Mouse (Mus musculus): ENCODE results near the gene Prox1. TPM values are rescaled to one million over a fixed set of nuclear protein-coding genes. Genes with fewer than 3 reads are reported as not detected.

The Prox1 gene
- polyA plus RNA-seq (2016; fragmentation: Nextera tagmentation; extraction: Ambion mirVana) = 13.3 and 17.3 TPM in 2 replicates

- peaks cover 44% of the 10 kb centered on the region for H3K4me1 ChIP-seq
- H3K9me3 ChIP-seq = no peaks in the 10 kb centered on the region
- peak; percentile 95 for DNase-seq (ENCODE audit: low spot score)
- H3K27me3 ChIP-seq (ENCODE audit: insufficient read depth, poor library complexity, severe bottlenecking) = peaks cover 20% of the 10 kb centered on the region
- peak within 1 kb of the TSS; percentile 91 for H3K4me3 ChIP-seq
- peak within 1 kb of the TSS; percentile 96 for H3K27ac ChIP-seq
- no peaks in the 10 kb centered on the region for H3K36me3 ChIP-seq
- WGBS = under 1% methylated on average over 54 of the region's 62 CpGs
These were observed at the start of gene Prox1 for GRCm38 (mm10) chr1:190169911-190170818. Gene Prox1 (minus strand): TSS chr1:190170714.

GRCm38 (mm10) chr1:190216621-190217020, 46.1 kb upstream of the Prox1 start:
- no peak overlapping the region for H3K4me3 ChIP-seq
- H3K9me3 ChIP-seq = peaks cover 4% of the 10 kb centered on the region; the same call in 1 of the 2 replicates
- H3K4me1 ChIP-seq = peaks cover 5% of the 10 kb centered on the region
- DNase-seq (ENCODE audit: low spot score) = no peak
- 88% methylated on average over 15 of the region's 15 CpGs for WGBS
- no peak overlapping the region for H3K27ac ChIP-seq
- no peaks in the 10 kb centered on the region for H3K36me3 ChIP-seq
- no peaks in the 10 kb centered on the region for H3K27me3 ChIP-seq (ENCODE audit: insufficient read depth, poor library complexity, severe bottlenecking)

- H3K27ac ChIP-seq = no peak overlapping the region
- WGBS = 69% methylated on average over 7 of the region's 7 CpGs
- no peak overlapping the region for H3K4me3 ChIP-seq
- DNase-seq (ENCODE audit: low spot score) = no peak
- no peaks in the 10 kb centered on the region for H3K4me1 ChIP-seq
- peaks cover 4% of the 10 kb centered on the region; the same call in 1 of the 2 replicates for H3K9me3 ChIP-seq
- no peaks in the 10 kb centered on the region for H3K27me3 ChIP-seq (ENCODE audit: insufficient read depth, poor library complexity, severe bottlenecking)
- H3K36me3 ChIP-seq = no peaks in the 10 kb centered on the region
These were observed 44.1 kb upstream of the Prox1 start for GRCm38 (mm10) chr1:190214626-190215025.

GRCm38 (mm10) chr1:190213175-190213574, 42.7 kb upstream of the Prox1 start:
- H3K36me3 ChIP-seq = no peaks in the 10 kb centered on the region
- WGBS = 88% methylated on average over 6 of the region's 6 CpGs
- H3K4me1 ChIP-seq = peaks cover 6% of the 10 kb centered on the region; the same call in 1 of the 2 replicates
- no peak overlapping the region for H3K4me3 ChIP-seq
- no peaks in the 10 kb centered on the region for H3K27me3 ChIP-seq (ENCODE audit: insufficient read depth, poor library complexity, severe bottlenecking)
- DNase-seq (ENCODE audit: low spot score) = no peak
- H3K9me3 ChIP-seq = peaks cover 4% of the 10 kb centered on the region; the same call in 1 of the 2 replicates
- no peak overlapping the region for H3K27ac ChIP-seq

- 75% methylated on average over 8 of the region's 8 CpGs for WGBS
- no peak for DNase-seq (ENCODE audit: low spot score)
- Histone ChIP-seq H3K27ac (no peak overlapping the region), H3K27me3 (ENCODE audit: insufficient read depth, poor library complexity, severe bottlenecking) (no peaks in the 10 kb centered on the region), H3K9me3 (no peaks in the 10 kb centered on the region), H3K4me1 (peaks cover 21% of the 10 kb centered on the region; the same call in 1 of the 2 replicates), H3K4me3 (no peak overlapping the region), H3K36me3 (no peaks in the 10 kb centered on the region)
These were observed 36.7 kb upstream of the Prox1 start for GRCm38 (mm10) chr1:190207246-190207645.

- Histone ChIP-seq H3K27ac (no peak overlapping the region), H3K4me1 (peaks cover 32% of the 10 kb centered on the region; the same call in 1 of the 2 replicates), H3K36me3 (no peaks in the 10 kb centered on the region), H3K9me3 (no peaks in the 10 kb centered on the region), H3K27me3 (ENCODE audit: insufficient read depth, poor library complexity, severe bottlenecking) (no peaks in the 10 kb centered on the region), H3K4me3 (no peak overlapping the region)
- WGBS = 85% methylated on average over 2 of the region's 2 CpGs
- DNase-seq (ENCODE audit: low spot score) = no peak
These were observed 35.2 kb upstream of the Prox1 start for GRCm38 (mm10) chr1:190205691-190206090.

GRCm38 (mm10) chr1:190204378-190205070, 34.0 kb upstream of the Prox1 start:
- H3K36me3 ChIP-seq = no peaks in the 10 kb centered on the region
- H3K27me3 ChIP-seq (ENCODE audit: insufficient read depth, poor library complexity, severe bottlenecking) = no peaks in the 10 kb centered on the region
- 65% methylated on average over 10 of the region's 10 CpGs for WGBS
- peaks cover 32% of the 10 kb centered on the region; the same call in 1 of the 2 replicates for H3K4me1 ChIP-seq
- no peak for DNase-seq (ENCODE audit: low spot score)
- no peak overlapping the region for H3K4me3 ChIP-seq
- no peaks in the 10 kb centered on the region for H3K9me3 ChIP-seq
- no peak overlapping the region for H3K27ac ChIP-seq

GRCm38 (mm10) chr1:190201696-190202095, 31.2 kb upstream of the Prox1 start:
- Histone ChIP-seq H3K9me3 (no peaks in the 10 kb centered on the region), H3K4me1 (peaks cover 12% of the 10 kb centered on the region; the same call in 1 of the 2 replicates), H3K27ac (no peak overlapping the region), H3K27me3 (ENCODE audit: insufficient read depth, poor library complexity, severe bottlenecking) (no peaks in the 10 kb centered on the region), H3K36me3 (no peaks in the 10 kb centered on the region), H3K4me3 (no peak overlapping the region)
- DNase-seq (ENCODE audit: low spot score) = no peak
- 35% methylated on average over 6 of the region's 6 CpGs for WGBS

- 89% methylated on average over 4 of the region's 4 CpGs for WGBS
- DNase-seq (ENCODE audit: low spot score) = no peak
- Histone ChIP-seq H3K4me3 (no peak overlapping the region), H3K4me1 (peaks cover 12% of the 10 kb centered on the region; the same call in 1 of the 2 replicates), H3K27me3 (ENCODE audit: insufficient read depth, poor library complexity, severe bottlenecking) (no peaks in the 10 kb centered on the region), H3K36me3 (no peaks in the 10 kb centered on the region), H3K9me3 (no peaks in the 10 kb centered on the region), H3K27ac (no peak overlapping the region)
These were observed 30.5 kb upstream of the Prox1 start for GRCm38 (mm10) chr1:190200996-190201395.

GRCm38 (mm10) chr1:190198247-190198646, 27.7 kb upstream of the Prox1 start:
- DNase-seq (ENCODE audit: low spot score) = no peak
- Histone ChIP-seq H3K27me3 (ENCODE audit: insufficient read depth, poor library complexity, severe bottlenecking) (no peaks in the 10 kb centered on the region), H3K4me3 (no peak overlapping the region), H3K9me3 (no peaks in the 10 kb centered on the region), H3K36me3 (no peaks in the 10 kb centered on the region), H3K4me1 (peaks cover 12% of the 10 kb centered on the region; the same call in 1 of the 2 replicates), H3K27ac (no peak overlapping the region)
- 86% methylated on average over 2 of the region's 2 CpGs for WGBS

GRCm38 (mm10) chr1:190192011-190192410, 21.5 kb upstream of the Prox1 start:
- 79% methylated on average over 13 of the region's 13 CpGs for WGBS
- Histone ChIP-seq H3K9me3 (no peaks in the 10 kb centered on the region), H3K4me3 (no peak overlapping the region), H3K27me3 (ENCODE audit: insufficient read depth, poor library complexity, severe bottlenecking) (no peaks in the 10 kb centered on the region), H3K27ac (no peak overlapping the region), H3K4me1 (peaks cover 30% of the 10 kb centered on the region), H3K36me3 (no peaks in the 10 kb centered on the region)
- no peak for DNase-seq (ENCODE audit: low spot score)

- Histone ChIP-seq H3K9me3 (no peaks in the 10 kb centered on the region), H3K36me3 (no peaks in the 10 kb centered on the region), H3K27me3 (ENCODE audit: insufficient read depth, poor library complexity, severe bottlenecking) (no peaks in the 10 kb centered on the region), H3K4me3 (no peak overlapping the region), H3K4me1 (peaks cover 30% of the 10 kb centered on the region), H3K27ac (no peak overlapping the region)
- no peak for DNase-seq (ENCODE audit: low spot score)
- 54% methylated on average over 10 of the region's 10 CpGs for whole genome bisulfite sequencing
These were observed 19.9 kb upstream of the Prox1 start for GRCm38 (mm10) chr1:190190231-190190965.
